Mouse (Mus musculus): ENCODE results near the gene Snn. TPM values are rescaled to one million over a fixed set of nuclear protein-coding genes. Genes with fewer than 3 reads are reported as not detected.
"Not testable (repeated sequence)": the region's sequence is repeated elsewhere in the genome, so short reads cannot be mapped to it uniquely, and the experiment has no call there.

The Snn gene
- 43.5 and 49.7 TPM in 2 replicates for polyA plus RNA-seq (2012; rRNA removed)

DNA sequence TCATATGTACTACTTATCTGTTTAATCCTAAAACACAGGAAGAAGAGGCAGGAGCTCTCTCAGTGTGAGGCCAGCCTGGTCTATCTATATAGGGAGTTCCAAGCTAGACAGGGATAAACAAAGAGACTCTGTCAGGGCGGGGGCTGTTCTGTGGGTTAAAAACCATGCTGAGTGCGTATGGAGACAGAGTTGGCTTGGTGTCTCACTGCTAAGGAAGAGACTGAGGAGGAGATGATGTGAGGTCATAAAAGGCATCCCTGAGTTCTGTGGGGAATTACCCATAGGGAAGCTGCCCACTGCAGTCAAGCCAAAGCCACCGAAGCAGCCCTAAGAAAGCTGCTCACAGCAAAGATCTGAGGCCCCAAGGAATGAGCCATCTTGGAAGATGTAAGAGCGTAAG, at the start of gene Snn:
TSS of gene Snn (plus strand) at position 301 of the 400 bp plus-strand sequence.
- Histone ChIP-seq H3K27me3 (ENCODE audit: control insufficient read depth, insufficient read depth, low read length) (no peaks in the 10 kb centered on the region), H3K4me1 (ENCODE audit: control insufficient read depth, insufficient read depth, low read length) (peaks cover 6% of the 10 kb centered on the region), H3K36me3 (ENCODE audit: control insufficient read depth, insufficient read depth, low read length) (no peaks in the 10 kb centered on the region), H3K4me3 (ENCODE audit: control insufficient read depth, low read depth, low read length) (peak within 1 kb of the TSS; percentile 60), H3K27ac (ENCODE audit: control insufficient read depth, insufficient read depth, low read depth, low read length) (no peak within 1 kb of the TSS)
- no peak for TF ChIP-seq POLR2A (IDR thresholded peaks at IDR 0.05; ENCODE audit: control insufficient read depth, low read depth, low read length)
- TF ChIP-seq CTCF (IDR thresholded peaks at IDR 0.05; ENCODE audit: control insufficient read depth, insufficient read depth, insufficient replicate concordance, low read depth, low read length) = no peak

DNA sequence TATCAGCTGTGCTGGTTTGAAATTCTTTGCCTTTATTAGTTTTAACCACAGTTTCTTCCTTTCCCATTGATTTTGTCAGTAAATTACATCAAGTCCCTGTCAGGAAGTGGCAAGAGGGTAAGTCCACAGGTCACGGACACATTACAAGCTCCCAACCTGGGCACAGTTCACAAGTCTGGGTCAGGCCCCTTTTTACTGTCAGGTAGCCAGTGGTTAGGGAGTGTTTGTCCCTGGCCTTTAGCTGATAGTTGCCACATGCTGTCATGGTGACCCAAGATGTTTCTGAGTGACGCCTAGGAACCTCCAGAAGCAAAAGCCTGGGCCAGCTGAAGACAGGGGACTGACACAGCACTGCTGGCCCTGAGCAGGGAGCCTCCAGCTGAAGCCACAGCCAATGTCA, 49.5 kb upstream of the Snn start:
- Histone ChIP-seq H3K27me3 (ENCODE audit: control insufficient read depth, insufficient read depth, low read length) (no peaks in the 10 kb centered on the region), H3K27ac (ENCODE audit: control insufficient read depth, insufficient read depth, low read depth, low read length) (no peak overlapping the region), H3K4me3 (ENCODE audit: control insufficient read depth, low read depth, low read length) (no peak overlapping the region), H3K36me3 (ENCODE audit: control insufficient read depth, insufficient read depth, low read length) (no peaks in the 10 kb centered on the region), H3K4me1 (ENCODE audit: control insufficient read depth, insufficient read depth, low read length) (peaks cover 4% of the 10 kb centered on the region)
- TF ChIP-seq CTCF (IDR thresholded peaks at IDR 0.05; ENCODE audit: control insufficient read depth, insufficient read depth, insufficient replicate concordance, low read depth, low read length) = no peak
- no peak for TF ChIP-seq POLR2A (IDR thresholded peaks at IDR 0.05; ENCODE audit: control insufficient read depth, low read depth, low read length)

DNA sequence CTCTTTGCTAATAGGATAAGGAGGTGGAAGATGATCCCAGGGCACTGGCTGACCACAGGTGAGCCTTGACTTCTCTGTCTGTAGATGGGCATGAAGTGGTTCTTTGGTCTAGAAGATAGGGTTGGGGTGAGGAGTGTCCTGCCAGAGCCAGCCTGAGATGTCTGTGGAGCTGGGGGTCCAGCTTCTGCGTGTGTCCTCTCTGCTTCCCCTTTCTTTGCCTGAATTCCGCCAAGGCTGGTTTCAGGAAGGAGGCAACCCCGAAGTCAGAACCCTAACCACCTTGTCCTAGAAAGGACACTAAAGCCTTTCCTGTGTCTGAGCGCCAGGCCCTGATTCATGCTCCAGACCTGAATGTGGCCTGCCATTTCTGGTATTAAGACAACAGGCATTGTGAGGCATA, 48.8 kb upstream of the Snn start:
- TF ChIP-seq CTCF (IDR thresholded peaks at IDR 0.05; ENCODE audit: control insufficient read depth, insufficient read depth, insufficient replicate concordance, low read depth, low read length) (no peak), POLR2A (IDR thresholded peaks at IDR 0.05; ENCODE audit: control insufficient read depth, low read depth, low read length) (no peak)
- no peak overlapping the region for H3K4me3 ChIP-seq (ENCODE audit: control insufficient read depth, low read depth, low read length)
- no peak overlapping the region for H3K27ac ChIP-seq (ENCODE audit: control insufficient read depth, insufficient read depth, low read depth, low read length)
- H3K36me3 ChIP-seq (ENCODE audit: control insufficient read depth, insufficient read depth, low read length) = no peaks in the 10 kb centered on the region
- H3K27me3 ChIP-seq (ENCODE audit: control insufficient read depth, insufficient read depth, low read length) = no peaks in the 10 kb centered on the region
- peaks cover 4% of the 10 kb centered on the region for H3K4me1 ChIP-seq (ENCODE audit: control insufficient read depth, insufficient read depth, low read length)

DNA sequence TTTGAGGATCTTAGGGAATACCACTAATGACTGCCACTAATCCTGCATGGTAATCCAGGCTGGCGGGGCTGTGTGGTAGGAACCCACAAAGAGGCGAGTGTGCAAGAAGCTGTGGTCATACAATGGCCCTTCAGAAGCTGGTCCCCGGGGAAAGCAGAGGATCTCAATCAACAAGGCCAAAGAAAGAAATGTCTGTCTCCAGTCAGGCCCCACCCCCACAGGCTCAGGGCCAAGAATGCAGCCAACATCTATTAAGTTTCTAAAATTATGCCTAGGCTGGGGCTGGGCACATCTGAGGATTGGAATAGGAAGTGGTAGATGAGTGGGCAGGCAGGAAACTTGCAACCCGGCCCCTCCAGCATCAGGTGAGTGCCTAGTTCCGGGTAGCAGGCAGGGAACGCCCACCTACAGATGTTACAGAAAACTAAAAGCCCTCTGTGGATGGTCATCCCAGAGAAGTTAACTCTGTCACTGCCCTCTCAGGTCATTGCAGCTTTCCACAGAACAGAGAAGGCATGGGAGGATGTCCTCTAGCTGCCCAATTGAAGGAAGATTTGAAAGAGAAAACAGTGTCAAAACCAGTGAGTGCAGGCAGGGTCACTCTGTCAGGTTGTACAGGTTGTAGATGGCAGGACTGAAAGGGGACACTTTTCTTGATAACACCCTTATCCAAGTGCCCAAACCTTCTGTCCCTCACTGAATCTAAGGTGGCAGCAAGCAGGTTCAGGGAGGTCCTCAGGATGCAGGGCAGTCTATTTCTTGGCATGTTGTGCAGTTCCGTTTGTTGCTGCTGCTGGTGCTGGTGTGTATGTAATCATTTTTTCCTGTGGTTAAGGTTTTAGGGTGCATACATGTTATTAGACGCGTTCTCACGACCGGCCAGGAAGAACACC, 47.9 kb upstream of the Snn start:
- Histone ChIP-seq H3K4me3 (ENCODE audit: control insufficient read depth, low read depth, low read length) (no peak overlapping the region), H3K27me3 (ENCODE audit: control insufficient read depth, insufficient read depth, low read length) (no peaks in the 10 kb centered on the region), H3K27ac (ENCODE audit: control insufficient read depth, insufficient read depth, low read depth, low read length) (no peak overlapping the region), H3K4me1 (ENCODE audit: control insufficient read depth, insufficient read depth, low read length) (peaks cover 3% of the 10 kb centered on the region), H3K36me3 (ENCODE audit: control insufficient read depth, insufficient read depth, low read length) (no peaks in the 10 kb centered on the region)
- TF ChIP-seq POLR2A (IDR thresholded peaks at IDR 0.05; ENCODE audit: control insufficient read depth, low read depth, low read length) (no peak), CTCF (IDR thresholded peaks at IDR 0.05; ENCODE audit: control insufficient read depth, insufficient read depth, insufficient replicate concordance, low read depth, low read length) (no peak)

DNA sequence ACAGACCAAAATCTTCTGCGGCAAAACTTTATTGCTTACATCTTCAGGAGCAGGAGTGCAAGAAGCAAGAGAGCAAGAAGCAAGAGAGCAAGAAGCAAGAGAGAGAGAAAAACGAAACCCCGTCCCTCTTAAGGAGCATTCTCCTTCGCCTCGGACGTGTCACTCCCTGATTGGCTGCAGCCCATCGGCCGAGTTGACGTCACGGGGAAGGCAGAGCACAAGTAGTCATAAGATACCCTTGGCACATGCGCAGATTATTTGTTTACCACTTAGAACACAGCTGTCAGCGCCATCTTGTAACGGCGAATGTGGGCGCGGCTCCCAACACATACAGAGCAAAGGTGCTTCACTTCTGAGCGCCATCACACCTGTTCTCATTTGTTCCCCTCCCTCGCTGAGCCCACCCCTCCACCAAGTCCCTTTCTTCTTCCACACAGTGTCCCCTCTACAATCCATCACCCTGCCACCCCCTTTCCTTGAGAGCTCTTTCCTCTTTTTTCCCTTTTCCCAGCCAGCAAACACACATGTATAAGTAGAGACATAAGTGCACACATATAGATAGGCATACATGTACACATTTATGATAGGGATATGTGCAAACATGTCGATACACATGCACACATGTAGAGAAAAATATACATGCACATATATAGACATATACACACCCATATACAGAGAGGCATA, 47.1 kb upstream of the Snn start:
- H3K27me3 ChIP-seq (ENCODE audit: control insufficient read depth, insufficient read depth, low read length); H3K36me3 ChIP-seq (ENCODE audit: control insufficient read depth, insufficient read depth, low read length); H3K27ac ChIP-seq (ENCODE audit: control insufficient read depth, insufficient read depth, low read depth, low read length); H3K4me1 ChIP-seq (ENCODE audit: control insufficient read depth, insufficient read depth, low read length); H3K4me3 ChIP-seq (ENCODE audit: control insufficient read depth, low read depth, low read length): not testable (repeated sequence)

DNA sequence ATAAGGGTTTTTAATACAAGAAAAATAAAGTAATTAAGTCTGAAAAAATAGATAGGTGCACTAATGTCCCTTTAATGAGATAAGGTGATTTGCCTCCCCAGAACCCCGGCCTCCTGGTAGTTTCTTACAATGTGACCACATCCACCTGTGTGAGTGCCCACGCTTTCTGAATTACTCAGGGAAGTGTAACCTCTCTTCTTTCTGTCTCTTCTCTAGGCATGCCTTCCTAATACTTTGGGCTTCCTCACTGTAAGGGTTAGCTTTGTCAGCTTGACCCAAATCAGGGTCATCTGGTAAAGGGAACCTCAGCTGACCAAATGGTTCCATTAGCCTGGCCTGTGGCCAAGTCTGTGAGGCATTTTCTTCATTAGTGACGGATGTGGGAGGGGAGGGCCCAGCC, 46.3 kb upstream of the Snn start:
- no peak overlapping the region for H3K27ac ChIP-seq (ENCODE audit: control insufficient read depth, insufficient read depth, low read depth, low read length)
- TF ChIP-seq CTCF (IDR thresholded peaks at IDR 0.05; ENCODE audit: control insufficient read depth, insufficient read depth, insufficient replicate concordance, low read depth, low read length) = no peak
- TF ChIP-seq POLR2A (IDR thresholded peaks at IDR 0.05; ENCODE audit: control insufficient read depth, low read depth, low read length) = no peak
- H3K36me3 ChIP-seq (ENCODE audit: control insufficient read depth, insufficient read depth, low read length) = no peaks in the 10 kb centered on the region

DNA sequence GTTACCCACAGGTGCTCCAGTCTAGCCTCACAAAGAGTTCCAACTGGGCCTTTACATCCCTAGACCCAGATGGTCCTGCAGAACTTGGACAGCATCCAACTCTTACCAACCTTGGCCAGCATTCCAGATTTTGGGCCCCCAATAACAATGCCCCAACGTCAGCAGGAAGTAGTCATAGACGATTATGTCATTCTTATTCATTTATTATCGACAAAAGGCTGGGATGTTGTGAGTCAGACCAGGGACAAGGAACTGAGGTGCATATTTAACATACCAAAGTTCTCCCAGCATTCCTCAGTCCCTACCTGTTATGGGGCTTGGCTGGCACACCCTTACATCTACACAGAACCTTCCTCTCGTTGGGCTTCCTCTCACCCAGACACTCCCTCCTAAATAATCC, 44.4 kb upstream of the Snn start:
- H3K27me3 ChIP-seq (ENCODE audit: control insufficient read depth, insufficient read depth, low read length) = no peaks in the 10 kb centered on the region
- no peak for TF ChIP-seq POLR2A (IDR thresholded peaks at IDR 0.05; ENCODE audit: control insufficient read depth, low read depth, low read length)
- TF ChIP-seq CTCF (IDR thresholded peaks at IDR 0.05; ENCODE audit: control insufficient read depth, insufficient read depth, insufficient replicate concordance, low read depth, low read length) = no peak
- H3K4me1 ChIP-seq (ENCODE audit: control insufficient read depth, insufficient read depth, low read length) = no peaks in the 10 kb centered on the region; the same call in 1 of the 2 replicates
- H3K4me3 ChIP-seq (ENCODE audit: control insufficient read depth, low read depth, low read length) = no peak overlapping the region
- H3K36me3 ChIP-seq (ENCODE audit: control insufficient read depth, insufficient read depth, low read length) = no peaks in the 10 kb centered on the region
- no peak overlapping the region for H3K27ac ChIP-seq (ENCODE audit: control insufficient read depth, insufficient read depth, low read depth, low read length)

More for the DNA sequence above, 46.3 kb upstream of the Snn start:
- Histone ChIP-seq H3K27me3 (ENCODE audit: control insufficient read depth, insufficient read depth, low read length) (no peaks in the 10 kb centered on the region), H3K4me1 (ENCODE audit: control insufficient read depth, insufficient read depth, low read length) (no peaks in the 10 kb centered on the region; the same call in 1 of the 2 replicates), H3K4me3 (ENCODE audit: control insufficient read depth, low read depth, low read length) (no peak overlapping the region)

All from testis, adult 2 months (tissue).